ENCODE assay signal across 8 mouse cellular contexts in the genomic region with DNA sequence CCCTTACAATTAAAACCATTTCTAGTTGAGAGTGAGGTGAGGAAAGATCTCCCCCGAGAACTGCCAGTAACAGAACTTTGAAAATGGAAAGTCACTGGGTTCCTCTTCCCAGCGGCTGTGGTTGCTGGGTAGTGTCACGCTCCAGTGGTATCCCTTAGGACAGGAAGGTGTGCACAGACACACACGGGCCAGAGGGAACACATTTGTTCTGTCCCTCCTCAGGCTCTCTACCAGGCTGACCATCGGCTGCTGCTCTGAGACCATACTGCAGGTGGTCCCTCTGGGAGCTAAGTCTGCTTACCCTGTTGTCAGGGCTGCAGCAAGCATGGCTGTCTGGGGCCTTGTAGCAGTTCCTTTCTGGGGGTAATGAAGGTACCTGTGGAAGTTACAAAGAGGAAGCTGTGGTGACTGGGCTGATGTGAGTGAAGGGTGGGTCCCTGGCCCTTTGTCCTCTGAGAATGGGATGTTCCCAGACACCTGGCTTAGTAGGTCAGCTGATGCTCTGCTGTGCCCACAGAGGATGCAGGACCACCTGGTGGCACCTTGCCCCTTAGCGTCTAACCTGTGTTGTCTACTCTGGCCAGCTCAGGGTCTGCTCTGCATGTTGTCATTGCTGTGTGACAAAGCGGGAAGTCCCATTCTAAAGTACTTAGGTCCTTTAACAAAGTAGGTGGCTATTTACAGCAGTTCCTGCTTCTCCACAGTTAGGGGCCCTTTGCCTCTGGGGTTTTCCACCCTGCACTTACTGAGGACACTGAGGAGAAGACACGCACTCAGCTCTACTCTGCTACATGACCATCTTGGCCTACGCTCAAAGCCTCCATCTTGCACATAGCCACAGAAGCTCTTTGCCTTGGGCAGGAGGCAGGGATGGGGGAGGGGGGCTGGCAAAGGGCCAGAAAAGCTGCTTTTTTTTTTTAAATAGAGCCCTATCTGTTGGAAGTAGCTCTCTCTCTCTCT.
A peak's percentile ranks its signal among the peaks of the same experiment; 100 is the strongest.
DNase-seq lines count a peak whose midpoint lies in the region; ATAC-seq lines count a peak whose summit lies in the region.

No protein-coding gene starts in this region.

- no peak overlapping the region for H3K4me3 ChIP-seq in heart, embryonic 11.5 days (ENCODE audit: low read depth, low read length)
- H3K4me3 ChIP-seq in midbrain, embryonic 13.5 days (replicated peaks): no peak overlapping the region
- H3K4me3 ChIP-seq in midbrain, embryonic 15.5 days: no peak overlapping the region
- no peak overlapping the region for H3K4me3 ChIP-seq in liver, embryonic 15.5 days (replicated peaks)

- intact Hi-C loops in heart, postnatal 36 days (cut with DNase I): no loop called here

- H3K9ac ChIP-seq in heart, embryonic 11.5 days (ENCODE audit: low read depth, low read length): no peak overlapping the region
- H3K9ac ChIP-seq in midbrain, embryonic 13.5 days (replicated peaks): no peak overlapping the region
- no peak overlapping the region for H3K9ac ChIP-seq in midbrain, embryonic 15.5 days
- H3K9ac ChIP-seq in liver, embryonic 15.5 days: no peak overlapping the region

- no peak overlapping the region for H3K27ac ChIP-seq in heart, embryonic 11.5 days (ENCODE audit: low read depth, low read length)
- no peak overlapping the region for H3K27ac ChIP-seq in midbrain, embryonic 13.5 days
- H3K27ac ChIP-seq in midbrain, embryonic 15.5 days: no peak overlapping the region
- H3K27ac ChIP-seq in liver, embryonic 15.5 days (replicated peaks): peak overlapping the region; percentile 55; the same call in 1 of the 2 replicates

- DNase-seq in heart, postnatal 36 days: no peak
- peak; percentile 47 for DNase-seq in thymus, postnatal 25 days
- DNase-seq in urinary bladder, postnatal 36 days (ENCODE audit: low spot score in 2 of 2): no peak
- no peak for DNase-seq in gastrocnemius, adult 8-10 months (ENCODE audit: low spot score in 2 of 2)

- ATAC-seq in heart, embryonic 11.5 days (replicated peaks; ENCODE audit: insufficient number of reproducible peaks, low FRiP score, low TSS enrichment): peak; percentile 35; the same call in 1 of the 2 replicates
- ATAC-seq in midbrain, embryonic 13.5 days: 0 out of 2 replicates have a peak, but pooled peaks have one; percentile 30
- no peak for ATAC-seq in midbrain, embryonic 15.5 days (replicated peaks)
- ATAC-seq in liver, embryonic 15.5 days (ENCODE audit: insufficient read depth): peak; percentile 40; the same call in 1 of the 2 replicates

- no peaks in the 10 kb centered on the region for H3K27me3 ChIP-seq in heart, embryonic 11.5 days (ENCODE audit: control insufficient read depth, insufficient read depth, low read length)
- no peaks in the 10 kb centered on the region for H3K27me3 ChIP-seq in midbrain, embryonic 13.5 days
- H3K27me3 ChIP-seq in midbrain, embryonic 15.5 days (replicated peaks): no peaks in the 10 kb centered on the region
- H3K27me3 ChIP-seq in liver, embryonic 15.5 days: no peaks in the 10 kb centered on the region

- H3K36me3 ChIP-seq in heart, embryonic 11.5 days (ENCODE audit: control insufficient read depth, insufficient read depth, low read length): no peaks in the 10 kb centered on the region
- no peaks in the 10 kb centered on the region for H3K36me3 ChIP-seq in midbrain, embryonic 13.5 days
- no peaks in the 10 kb centered on the region for H3K36me3 ChIP-seq in midbrain, embryonic 15.5 days (replicated peaks)
- H3K36me3 ChIP-seq in liver, embryonic 15.5 days (replicated peaks): no peaks in the 10 kb centered on the region

- peaks cover 7% of the 10 kb centered on the region; the same call in 1 of the 2 replicates for H3K4me1 ChIP-seq in heart, embryonic 11.5 days (ENCODE audit: control insufficient read depth, insufficient read depth, low read length)
- H3K4me1 ChIP-seq in midbrain, embryonic 13.5 days (replicated peaks): no peaks in the 10 kb centered on the region; the same call in 1 of the 2 replicates
- H3K4me1 ChIP-seq in midbrain, embryonic 15.5 days: no peaks in the 10 kb centered on the region
- peaks cover 3% of the 10 kb centered on the region for H3K4me1 ChIP-seq in liver, embryonic 15.5 days (replicated peaks)

- H3K9me3 ChIP-seq in heart, embryonic 11.5 days (replicated peaks; ENCODE audit: control insufficient read depth, low read length): no peaks in the 10 kb centered on the region
- no peaks in the 10 kb centered on the region for H3K9me3 ChIP-seq in midbrain, embryonic 13.5 days
- H3K9me3 ChIP-seq in midbrain, embryonic 15.5 days: no peaks in the 10 kb centered on the region
- H3K9me3 ChIP-seq in liver, embryonic 15.5 days (replicated peaks): no peaks in the 10 kb centered on the region

- WGBS in heart, embryonic 11.5 days (ENCODE audit: insufficient replicate concordance): 73% methylated on average over 9 of the region's 9 CpGs
- 78% methylated on average over 9 of the region's 9 CpGs for WGBS in midbrain, embryonic 13.5 days
- WGBS in midbrain, embryonic 15.5 days: 76% methylated on average over 9 of the region's 9 CpGs
- 44% methylated on average over 9 of the region's 9 CpGs for WGBS in liver, embryonic 15.5 days (ENCODE audit: insufficient replicate concordance)

- H3K4me2 ChIP-seq in heart, embryonic 11.5 days: no peak overlapping the region
- H3K4me2 ChIP-seq in midbrain, embryonic 13.5 days (replicated peaks): no peak overlapping the region
- H3K4me2 ChIP-seq in midbrain, embryonic 15.5 days: no peak overlapping the region
- no peak overlapping the region for H3K4me2 ChIP-seq in liver, embryonic 15.5 days
